Mouse (Mus musculus) CD4-positive naive resting alpha-beta T cell, adult 57 days (primary cell): ENCODE results near the gene Jam2. TPM values are rescaled to one million over a fixed set of nuclear protein-coding genes. Genes with fewer than 3 reads are reported as not detected.

Source experiments
- total RNA-seq: library from RNA; stranded (reverse); gene quantifications from one replicate; pipeline ENCODE4 v1.2.4, GENCODE M21; 2023

Gene Jam2
- 0.21 TPM for total RNA-seq

DNA sequence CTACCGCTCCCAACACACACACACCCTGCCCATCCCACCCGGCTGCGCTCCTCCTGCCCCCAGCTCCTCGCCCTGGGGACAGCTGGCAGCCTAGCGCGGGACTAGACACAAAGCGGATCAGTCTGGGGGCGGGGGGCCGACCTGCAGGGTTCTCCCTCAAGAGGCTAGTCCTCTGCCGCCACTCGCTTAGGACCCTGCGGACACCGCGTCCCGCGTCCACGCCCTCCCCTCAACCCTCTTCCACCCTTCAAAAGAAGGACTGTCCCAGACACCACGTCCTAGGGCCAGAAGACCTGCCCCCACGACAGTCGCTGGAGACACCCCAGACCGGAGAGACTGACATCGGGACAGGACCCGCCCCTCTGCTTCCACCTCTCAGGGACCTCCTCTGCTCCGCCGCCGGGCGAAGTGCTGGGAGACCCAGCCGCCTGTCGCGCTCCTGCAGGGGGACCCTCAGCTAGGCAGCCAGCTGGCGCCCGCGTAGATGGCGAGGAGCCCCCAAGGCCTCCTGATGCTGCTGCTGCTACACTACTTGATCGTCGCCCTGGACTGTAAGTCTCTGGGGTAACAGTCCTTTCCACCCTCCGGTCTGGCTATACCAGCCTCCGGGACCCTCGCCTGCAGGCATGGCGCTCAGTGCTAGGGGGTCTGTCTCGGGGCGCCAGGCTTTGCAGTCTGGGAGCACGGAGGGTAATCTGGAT is at the start of gene Jam2:
Jam2 (plus strand) TSS at position 121 of the 701 bp plus-strand sequence.

DNA sequence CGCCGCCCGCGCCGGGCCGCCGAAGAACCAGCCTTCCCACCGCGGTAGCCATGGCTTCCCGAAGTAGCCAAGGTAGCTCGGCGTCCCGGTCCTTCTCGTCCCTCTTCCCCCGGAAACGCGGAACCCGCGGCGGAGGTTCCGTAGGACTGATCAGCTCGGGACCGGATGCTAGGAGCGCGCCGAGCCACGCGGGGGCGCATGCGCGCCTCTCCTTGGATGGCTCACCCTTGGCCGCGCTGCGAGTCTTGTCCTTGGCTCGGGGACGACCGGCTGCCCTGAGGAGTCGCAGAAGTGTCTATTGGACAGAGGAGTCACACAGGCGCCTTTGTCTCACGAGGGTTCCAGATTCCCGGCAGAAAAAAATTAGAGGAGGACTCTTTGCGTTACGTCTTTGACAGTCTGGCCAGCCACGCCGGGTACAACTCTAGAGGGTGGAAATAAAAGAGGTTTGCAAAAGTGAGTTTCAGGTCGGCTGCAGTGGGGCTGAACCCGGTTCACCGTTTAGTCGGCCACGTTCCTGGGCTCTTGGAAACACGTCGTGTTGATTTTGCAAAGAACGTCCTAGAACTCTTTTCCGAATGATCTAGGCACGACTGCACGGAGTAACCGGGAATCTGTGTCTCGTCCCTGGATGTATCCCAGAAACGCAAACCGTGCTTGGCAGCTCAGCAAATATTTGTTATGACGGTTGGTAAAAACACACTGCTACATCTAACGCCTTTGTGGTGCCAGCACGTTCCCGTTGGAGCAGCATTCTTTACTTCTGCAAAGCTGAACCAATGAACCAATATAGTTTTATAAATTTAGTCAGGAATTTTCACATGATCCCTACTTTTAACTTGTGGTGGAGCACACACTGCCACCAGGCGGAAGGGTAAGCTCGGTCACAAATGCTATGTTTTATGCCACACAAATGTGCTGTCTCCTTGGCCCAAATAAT is 38.5 kb upstream of the Jam2 start, which contains the start of gene Mrpl39:
Mrpl39 (minus strand) TSS at position 577 of the 940 bp plus-strand sequence.

DNA sequence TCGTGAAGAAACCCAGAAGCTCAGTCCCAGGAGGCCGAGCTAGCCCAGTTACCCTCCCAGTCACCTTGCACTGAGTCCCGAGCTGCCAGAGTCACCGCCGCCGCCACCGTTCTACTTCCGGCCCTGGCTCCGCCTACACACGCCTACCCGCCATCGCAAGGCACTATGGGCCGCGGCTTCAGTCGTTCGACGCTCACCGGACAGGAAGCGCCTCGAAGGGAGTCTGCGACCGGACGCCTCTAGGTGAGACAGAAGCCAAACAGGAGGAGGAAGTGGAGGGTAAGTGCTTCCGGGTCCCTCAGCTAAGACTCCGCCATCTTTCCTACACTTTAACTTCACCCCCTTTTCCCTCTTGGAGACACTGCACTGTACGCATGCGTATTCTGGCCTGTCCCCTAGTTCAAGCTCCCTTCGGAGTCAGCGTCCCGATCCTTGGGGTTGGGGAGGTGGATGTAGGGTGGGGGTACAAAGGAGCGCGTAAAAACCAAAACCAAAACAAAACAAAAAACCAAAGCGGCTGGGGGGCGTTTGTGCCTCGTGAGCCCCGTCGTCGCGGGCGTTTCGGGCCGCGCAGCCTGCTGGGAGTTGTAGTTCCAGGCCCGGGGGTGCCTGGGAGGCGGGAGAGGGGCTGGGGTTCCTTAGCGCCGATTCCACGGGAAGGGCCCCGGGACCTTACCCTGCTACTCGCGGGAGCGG is 61.0 kb downstream of the Jam2 start, which contains the start of gene Gabpa:
Gabpa (plus strand) TSS at position 181 of the 696 bp plus-strand sequence.

DNA sequence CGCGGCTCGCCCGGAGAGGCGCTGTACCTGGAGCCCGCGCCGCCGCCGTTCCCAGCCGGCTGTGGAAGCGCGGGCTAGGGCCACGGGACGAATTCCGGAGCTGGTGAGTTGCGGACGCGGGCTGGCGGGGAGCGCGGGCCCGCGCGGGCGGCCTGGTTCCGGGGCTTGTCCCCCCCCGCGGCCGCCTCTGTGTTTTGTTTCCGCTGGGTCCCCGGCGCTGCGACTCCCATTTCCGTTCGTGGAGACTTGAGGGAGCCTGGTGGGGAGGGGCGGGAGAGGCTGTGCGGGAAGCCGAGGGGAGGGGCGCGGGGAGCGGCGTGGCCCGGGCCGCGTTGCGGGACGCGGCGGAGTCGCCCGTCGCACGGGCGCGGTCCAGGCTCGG is 61.5 kb downstream of the Jam2 start, which contains the start of gene Atp5j:
Atp5j (minus strand) TSS at position 185 of the 382 bp plus-strand sequence.

Other genes with a start within 250 kb of the Jam2 start
- gene Mrpl39, start 38.4 kb upstream of the Jam2 start, total RNA-seq, result 22.6 TPM
- gene Gabpa, start 60.8 kb downstream of the Jam2 start, total RNA-seq, result 43.5 TPM
- gene Atp5j, start 61.5 kb downstream of the Jam2 start, total RNA-seq, result 108 TPM